Mouse (Mus musculus): Measurements from ENCODE around the gene Dhx33.

DNA sequence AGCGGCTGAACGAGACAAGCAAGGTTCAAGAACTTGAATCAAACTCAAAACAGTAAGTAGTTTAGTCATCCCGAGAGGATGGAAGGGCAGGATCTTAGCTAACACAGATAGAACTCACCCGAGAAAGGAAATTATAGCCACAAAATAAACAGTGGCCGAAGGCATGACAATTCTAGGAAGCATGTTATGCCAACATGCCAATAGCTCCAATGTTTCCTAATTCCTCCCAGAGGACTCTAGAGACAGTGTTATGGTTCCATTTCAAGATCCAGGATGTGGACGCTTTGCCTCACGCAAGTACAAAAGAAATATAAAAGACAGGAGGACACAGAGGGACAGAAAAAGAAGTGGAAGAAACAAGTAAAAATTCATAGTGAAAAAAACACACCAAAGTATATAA is 3.6 kb upstream of the Dhx33 start:
- no peak for TF ChIP-seq CTCF (IDR thresholded peaks at IDR 0.05; ENCODE audit: control insufficient read depth, insufficient read depth, low read length)
- no peak for TF ChIP-seq POLR2A (IDR thresholded peaks at IDR 0.05; ENCODE audit: borderline replicate concordance, control insufficient read depth, low read depth, low read length)

Data from bone marrow, adult 2 months (tissue).